Mouse (Mus musculus) spleen, postnatal 36 days (tissue): ENCODE data around the gene Rbms3.

Experiments used
- DNase-seq, 2 experiments: peaks; one replicate each; pipeline ENCODE4 v3.0.0; 2022; ENCODE audit warnings: low spot score in 2 of 2, mixed read lengths in 1 of 2

Gene Rbms3

DNA sequence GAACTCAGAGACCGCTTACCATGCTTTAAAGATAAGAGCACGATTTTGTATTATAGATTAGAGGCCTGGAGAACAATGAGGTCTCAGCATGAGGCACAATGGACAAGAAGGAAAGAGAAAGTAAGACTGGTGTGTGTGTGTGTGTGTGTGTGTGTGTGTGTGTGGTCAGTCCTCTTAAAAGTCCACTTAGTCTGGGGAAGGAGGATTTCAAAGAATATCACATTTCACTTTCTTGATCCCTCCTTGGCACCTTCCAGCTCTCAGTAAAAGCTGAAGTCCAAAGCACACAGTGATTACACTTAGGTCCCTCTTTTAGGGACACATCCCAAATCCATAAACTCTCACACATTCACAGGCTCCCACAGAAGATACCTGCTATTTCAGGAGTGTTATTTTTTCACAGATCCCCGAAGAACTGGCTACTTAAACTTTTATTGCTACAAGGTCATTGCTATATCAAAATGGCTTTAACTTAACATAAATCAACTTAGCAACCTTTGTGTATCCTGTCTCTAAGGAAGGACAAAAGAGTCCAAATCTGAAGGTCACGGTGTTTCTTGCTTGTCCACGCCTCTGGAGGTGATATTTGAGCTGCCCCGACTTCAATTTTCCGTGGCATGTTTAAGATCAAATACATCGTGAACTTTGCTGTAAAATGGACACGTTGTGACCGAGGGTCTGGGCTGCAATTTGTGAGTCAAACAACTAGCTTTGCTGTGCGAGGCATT lies 880.7 kb downstream of the Rbms3 start:
- DNase-seq = no peak

- DNase-seq = no peak
Observed at GRCm38 (mm10) chr9:116748346-116748745, 881.4 kb downstream of the Rbms3 start.

- DNase-seq = no peak
Observed at GRCm38 (mm10) chr9:116746871-116747270, 882.8 kb downstream of the Rbms3 start.

GRCm38 (mm10) chr9:116737786-116738185 lies 891.9 kb downstream of the Rbms3 start:
- DNase-seq = no peak

GRCm38 (mm10) chr9:116729172-116729571 lies 900.5 kb downstream of the Rbms3 start:
- no peak for DNase-seq

DNA sequence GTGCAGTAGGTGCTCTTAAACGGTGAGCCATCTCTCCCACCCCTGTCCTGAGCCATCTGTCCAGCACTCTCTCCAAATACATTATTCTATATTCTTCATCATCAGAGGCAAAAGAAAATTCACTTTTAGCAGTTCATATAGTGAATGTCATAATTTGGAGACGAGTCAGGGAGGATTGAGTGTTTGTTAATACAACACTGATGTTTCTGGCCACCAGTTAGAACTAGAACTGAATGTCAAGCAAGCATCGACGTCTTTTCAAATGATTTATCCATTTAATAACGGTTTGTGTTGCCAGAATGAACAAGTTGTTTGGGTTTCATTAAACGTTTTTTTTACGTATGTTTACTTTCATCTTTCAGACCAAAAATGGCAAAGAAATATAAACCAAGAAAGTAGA lies 901.1 kb downstream of the Rbms3 start:
- DNase-seq = no peak

- no peak for DNase-seq
Observed at GRCm38 (mm10) chr9:116728093-116728492, 901.6 kb downstream of the Rbms3 start.

- no peak for DNase-seq
Observed at GRCm38 (mm10) chr9:116724581-116724980, 905.1 kb downstream of the Rbms3 start.

GRCm38 (mm10) chr9:116703119-116703518 lies 926.6 kb downstream of the Rbms3 start:
- no peak for DNase-seq

DNA sequence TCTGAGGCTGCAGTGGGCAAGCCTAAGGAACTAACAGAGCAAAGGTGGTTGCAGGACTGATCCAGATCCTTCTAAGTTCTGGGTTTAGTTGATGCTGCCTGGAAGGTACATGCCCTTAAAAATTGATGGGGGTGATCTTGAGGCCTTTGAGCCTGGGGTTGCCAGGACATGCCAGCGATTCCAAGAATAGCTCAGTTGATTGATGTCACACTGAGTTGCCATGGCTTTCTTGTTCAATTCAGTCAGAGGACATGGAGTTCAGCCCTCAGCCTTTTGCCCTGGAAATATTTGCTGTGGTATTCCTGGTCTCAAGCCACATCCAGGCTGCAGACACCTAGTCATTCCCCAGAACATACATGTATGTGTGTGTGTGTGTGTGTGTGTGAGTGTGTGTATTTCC lies 927.1 kb downstream of the Rbms3 start:
- no peak for DNase-seq

DNA sequence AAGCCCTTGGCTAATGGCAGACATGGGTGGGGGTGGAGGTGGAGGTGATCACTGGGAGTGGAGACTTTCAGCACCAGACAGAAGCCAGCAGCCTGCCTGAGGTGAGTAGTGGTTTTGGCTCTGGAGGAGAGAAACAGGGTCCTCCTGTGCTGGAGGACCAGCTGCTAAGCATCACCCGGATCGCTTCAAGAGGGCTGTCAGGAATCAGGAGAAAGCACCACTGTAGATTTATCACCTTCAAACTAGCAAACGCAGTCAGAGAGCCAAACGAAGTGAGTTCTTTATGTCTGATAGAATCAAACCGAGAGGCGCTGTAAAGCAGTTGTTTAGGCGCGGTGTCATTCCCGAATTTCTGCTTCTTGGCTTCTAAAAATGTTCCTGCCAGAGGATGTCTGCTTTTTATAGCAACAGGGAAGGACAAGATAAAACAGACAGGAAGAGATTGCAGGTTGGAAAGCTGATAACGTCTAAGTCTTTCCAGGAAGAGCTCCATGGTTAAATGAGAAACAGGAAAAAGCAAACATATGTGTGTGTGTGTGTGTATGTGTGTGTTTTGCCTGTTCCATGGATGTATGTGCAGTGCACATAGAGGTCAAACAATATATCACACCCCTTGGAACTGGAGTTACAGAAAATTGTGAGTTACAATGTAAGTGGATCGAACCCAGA lies 928.1 kb downstream of the Rbms3 start:
- DNase-seq = no peak

- DNase-seq = no peak
Observed at GRCm38 (mm10) chr9:116688615-116689014, 941.1 kb downstream of the Rbms3 start.

- no peak for DNase-seq
Observed at GRCm38 (mm10) chr9:116677142-116677541, 952.6 kb downstream of the Rbms3 start.

GRCm38 (mm10) chr9:116676445-116676844 lies 953.3 kb downstream of the Rbms3 start:
- no peak for DNase-seq

GRCm38 (mm10) chr9:116674191-116674590 lies 955.5 kb downstream of the Rbms3 start:
- no peak for DNase-seq

DNA sequence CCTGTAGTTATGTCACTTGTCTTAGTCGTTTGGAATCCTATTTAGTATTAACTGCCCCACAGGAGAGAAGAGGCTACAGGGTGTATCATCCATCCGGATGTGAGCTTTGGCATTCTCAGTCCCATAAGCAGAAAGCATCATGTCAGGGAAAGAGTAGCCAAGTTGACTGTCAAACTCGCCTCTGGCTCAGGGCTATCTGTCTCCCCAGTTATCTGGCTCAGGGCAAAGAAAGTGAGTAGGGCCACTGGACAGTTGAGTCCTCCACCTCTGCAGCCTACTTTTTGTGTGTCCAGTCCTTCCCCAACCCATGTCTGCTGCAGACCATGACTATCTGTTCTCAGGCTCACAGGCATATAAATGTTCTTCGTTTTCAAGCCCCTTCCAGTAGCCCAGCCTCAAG lies 968.7 kb downstream of the Rbms3 start:
- DNase-seq = no peak

- no peak for DNase-seq
Observed at GRCm38 (mm10) chr9:116659936-116660335, 969.8 kb downstream of the Rbms3 start.

DNA sequence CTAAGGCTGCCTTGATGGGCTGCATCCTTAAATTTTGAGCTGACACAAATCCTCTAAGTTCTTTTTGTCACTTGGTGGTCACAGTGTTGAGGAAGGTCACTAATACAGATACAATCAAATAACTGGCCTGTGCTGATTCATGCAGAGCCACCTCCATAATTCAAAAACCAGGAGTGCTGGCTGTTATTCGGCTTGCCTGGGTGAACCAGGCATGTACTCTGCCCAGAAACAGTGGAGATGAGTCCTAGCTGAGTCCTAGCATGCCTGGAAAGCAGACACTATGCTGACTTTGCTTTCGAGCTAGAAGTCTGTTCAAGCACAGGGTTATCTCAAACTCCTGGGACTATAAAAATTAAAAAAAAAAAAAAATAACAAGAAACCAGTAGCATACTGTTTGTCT lies 972.6 kb downstream of the Rbms3 start:
- no peak for DNase-seq

GRCm38 (mm10) chr9:116651414-116651813 lies 978.3 kb downstream of the Rbms3 start:
- DNase-seq = no peak

GRCm38 (mm10) chr9:116649955-116650354 lies 979.8 kb downstream of the Rbms3 start:
- DNase-seq = no peak

GRCm38 (mm10) chr9:116649086-116649792 lies 980.5 kb downstream of the Rbms3 start:
- DNase-seq = no peak

GRCm38 (mm10) chr9:116644616-116645015 lies 985.1 kb downstream of the Rbms3 start:
- no peak for DNase-seq

DNA sequence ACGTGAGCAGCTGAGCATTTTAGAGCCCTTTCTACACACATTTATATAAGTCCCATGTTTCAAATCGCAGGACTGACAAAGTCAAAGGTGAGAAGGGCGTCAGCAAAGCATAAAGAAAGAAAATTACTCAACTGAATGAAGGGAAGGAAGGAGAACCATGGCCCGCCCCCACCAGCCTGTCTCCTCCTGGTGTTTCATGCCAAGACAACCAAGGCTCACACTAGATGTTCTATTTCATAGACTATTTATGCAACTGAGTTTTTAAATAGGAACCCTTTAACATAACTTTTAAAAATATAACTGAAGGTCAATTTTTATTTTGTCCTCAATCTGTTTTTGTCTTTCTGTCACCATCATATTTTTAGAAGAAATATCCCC lies 989.4 kb downstream of the Rbms3 start:
- no peak for DNase-seq
